Mouse (Mus musculus) large intestine, adult 2 months (tissue): ENCODE results near the gene Maml1. TPM values are rescaled to one million over a fixed set of nuclear protein-coding genes. Genes with fewer than 3 reads are reported as not detected.

Experiments used
- DNase-seq: peaks from one replicate; pipeline ENCODE4 v3.0.0-alpha.2; 2012; ENCODE audit warnings: low read depth, low spot score
- WGBS: fragments of 180-500 bp; shearing (Covaris S2); methylation state at CpG from one replicate; pipeline ENCODE4 v1.1.7; 2018; 5-methylcytosine and 5-hydroxymethylcytosine counted together
- polyA plus RNA-seq: library from polyadenylated mRNA; depleted of rRNA; stranded (reverse); fragments of >200 nt; gene quantifications from 2 replicates; pipeline ENCODE4 v1.2.3, GENCODE M21; 2012

The Maml1 gene
- polyA plus RNA-seq, 1 experiment = 7.1 TPM

- DNase-seq = no peak
- WGBS = 66% methylated on average over 7 of the region's 7 CpGs
Measured at GRCm38 (mm10) chr11:50248473-50249171, 43.5 kb downstream of the Maml1 start.

- DNase-seq = no peak
- WGBS = 74% methylated on average over 5 of the region's 5 CpGs
Measured at GRCm38 (mm10) chr11:50245269-50245668, 46.8 kb downstream of the Maml1 start.

GRCm38 (mm10) chr11:50243926-50244325, 48.2 kb downstream of the Maml1 start:
- WGBS = 73% methylated on average over 6 of the region's 6 CpGs
- DNase-seq = no peak

GRCm38 (mm10) chr11:50240235-50240911, 51.7 kb downstream of the Maml1 start:
- 89% methylated on average over 7 of the region's 7 CpGs for WGBS
- DNase-seq = no peak

GRCm38 (mm10) chr11:50238821-50239791, 53.0 kb downstream of the Maml1 start:
- no peak for DNase-seq
- 93% methylated on average over 9 of the region's 9 CpGs for WGBS

GRCm38 (mm10) chr11:50238324-50238723, 53.8 kb downstream of the Maml1 start, which contains the start of gene Ltc4s:
Gene Ltc4s (minus strand): TSS chr11:50238616.
- no peak for DNase-seq
- WGBS = 41% methylated on average over 10 of the region's 10 CpGs

- 3% methylated on average over 66 of the region's 66 CpGs for WGBS
- no peak for DNase-seq
Measured at GRCm38 (mm10) chr11:50236937-50237835, 54.9 kb downstream of the Maml1 start.

- DNase-seq = no peak
- WGBS = under 1% methylated on average over 27 of the region's 27 CpGs
Measured at GRCm38 (mm10) chr11:50236540-50236936, 55.6 kb downstream of the Maml1 start.

- WGBS = 97% methylated on average over 25 of the region's 25 CpGs
- no peak for DNase-seq
Measured at GRCm38 (mm10) chr11:50234606-50235005, 57.5 kb downstream of the Maml1 start.

- DNase-seq = no peak
- 89% methylated on average over 11 of the region's 11 CpGs for WGBS
Measured at GRCm38 (mm10) chr11:50233993-50234392, 58.1 kb downstream of the Maml1 start.

GRCm38 (mm10) chr11:50233022-50233421, 59.1 kb downstream of the Maml1 start:
- WGBS = 94% methylated on average over 13 of the region's 13 CpGs
- no peak for DNase-seq

GRCm38 (mm10) chr11:50231411-50231810, 60.7 kb downstream of the Maml1 start:
- DNase-seq = no peak
- 22% methylated on average over 8 of the region's 8 CpGs for WGBS

- DNase-seq = no peak
- 27% methylated on average over 45 of the region's 45 CpGs for WGBS
Measured at GRCm38 (mm10) chr11:50230481-50231304, 61.4 kb downstream of the Maml1 start.

GRCm38 (mm10) chr11:50229252-50229910, 62.7 kb downstream of the Maml1 start:
- WGBS = 27% methylated on average over 7 of the region's 7 CpGs
- no peak for DNase-seq

GRCm38 (mm10) chr11:50228772-50229171, 63.3 kb downstream of the Maml1 start:
- WGBS = 29% methylated on average over 3 of the region's 3 CpGs

GRCm38 (mm10) chr11:50227736-50228135, 64.4 kb downstream of the Maml1 start:
- DNase-seq = peak; percentile 98
- 37% methylated on average over 4 of the region's 4 CpGs for WGBS

More at GRCm38 (mm10) chr11:50228772-50229171, 63.3 kb downstream of the Maml1 start:
- no peak for DNase-seq

GRCm38 (mm10) chr11:50227226-50227625, 64.9 kb downstream of the Maml1 start:
- no peak for DNase-seq

GRCm38 (mm10) chr11:50226406-50226805, 65.7 kb downstream of the Maml1 start:
- WGBS = 20% methylated on average over 2 of the region's 2 CpGs
- no peak for DNase-seq

More at GRCm38 (mm10) chr11:50227226-50227625, 64.9 kb downstream of the Maml1 start:
- 30% methylated on average over 3 of the region's 3 CpGs for WGBS
